Mouse (Mus musculus): ENCODE data around the gene 1700020N01Rik. TPM values are rescaled to one million over a fixed set of nuclear protein-coding genes. Genes with fewer than 3 reads are reported as not detected.

Gene 1700020N01Rik
- polyA plus RNA-seq, 1 experiment from 2014 or later: not detected

- H3K36me3 ChIP-seq (ENCODE audit: control insufficient read depth, insufficient read depth, low read length): no peaks in the 10 kb centered on the region
- H3K4me2 ChIP-seq (ENCODE audit: low read depth, severe bottlenecking): no peak overlapping the region
- no peak overlapping the region for H3K27ac ChIP-seq (replicated peaks; ENCODE audit: low read depth, low read length)
- H3K4me1 ChIP-seq (ENCODE audit: control insufficient read depth, insufficient read depth, low read length): no peaks in the 10 kb centered on the region
- no peaks in the 10 kb centered on the region for H3K27me3 ChIP-seq (ENCODE audit: control insufficient read depth, insufficient read depth, low read length)
- no peak overlapping the region for H3K4me3 ChIP-seq (ENCODE audit: low read depth, low read length)
- no peak for ATAC-seq (ENCODE audit: insufficient number of reproducible peaks, low FRiP score, low TSS enrichment, low read depth)
- H3K9ac ChIP-seq (ENCODE audit: low read length): no peak overlapping the region
- WGBS: 77% methylated on average over 2 of the region's 2 CpGs
- H3K9me3 ChIP-seq (ENCODE audit: control insufficient read depth, low read length): no peaks in the 10 kb centered on the region
- no peak for DNase-seq (ENCODE audit: low spot score)
Observed at GRCm38 (mm10) chr10:21609583-21609982, 16.6 kb downstream of the 1700020N01Rik start.

- Histone ChIP-seq H3K4me3 (ENCODE audit: low read depth, low read length) (no peak overlapping the region), H3K9ac (ENCODE audit: low read length) (no peak overlapping the region), H3K27ac (replicated peaks; ENCODE audit: low read depth, low read length) (no peak overlapping the region), H3K27me3 (ENCODE audit: control insufficient read depth, insufficient read depth, low read length) (no peaks in the 10 kb centered on the region), H3K36me3 (ENCODE audit: control insufficient read depth, insufficient read depth, low read length) (no peaks in the 10 kb centered on the region), H3K4me2 (ENCODE audit: low read depth, severe bottlenecking) (no peak overlapping the region), H3K4me1 (ENCODE audit: control insufficient read depth, insufficient read depth, low read length) (no peaks in the 10 kb centered on the region), H3K9me3 (ENCODE audit: control insufficient read depth, low read length) (no peaks in the 10 kb centered on the region)
- DNase-seq (ENCODE audit: low spot score): no peak
- WGBS: 85% methylated on average over 4 of the region's 4 CpGs
- no peak for ATAC-seq (ENCODE audit: insufficient number of reproducible peaks, low FRiP score, low TSS enrichment, low read depth)
Observed at GRCm38 (mm10) chr10:21613021-21613860, 20.3 kb downstream of the 1700020N01Rik start.

GRCm38 (mm10) chr10:21614520-21614919 lies 21.6 kb downstream of the 1700020N01Rik start:
- H3K4me2 ChIP-seq (ENCODE audit: low read depth, severe bottlenecking): no peak overlapping the region
- H3K9me3 ChIP-seq (ENCODE audit: control insufficient read depth, low read length): no peaks in the 10 kb centered on the region
- no peak overlapping the region for H3K9ac ChIP-seq (ENCODE audit: low read length)
- no peak for DNase-seq (ENCODE audit: low spot score)
- no peaks in the 10 kb centered on the region for H3K4me1 ChIP-seq (ENCODE audit: control insufficient read depth, insufficient read depth, low read length)
- no peak overlapping the region for H3K4me3 ChIP-seq (ENCODE audit: low read depth, low read length)
- no peak overlapping the region for H3K27ac ChIP-seq (replicated peaks; ENCODE audit: low read depth, low read length)
- no peaks in the 10 kb centered on the region for H3K36me3 ChIP-seq (ENCODE audit: control insufficient read depth, insufficient read depth, low read length)
- 92% methylated on average over 1 of the region's 1 CpGs for WGBS
- no peak for ATAC-seq (ENCODE audit: insufficient number of reproducible peaks, low FRiP score, low TSS enrichment, low read depth)
- H3K27me3 ChIP-seq (ENCODE audit: control insufficient read depth, insufficient read depth, low read length): no peaks in the 10 kb centered on the region

GRCm38 (mm10) chr10:21618745-21619508 lies 26.0 kb downstream of the 1700020N01Rik start:
- DNase-seq (ENCODE audit: low spot score): no peak
- 92% methylated on average over 5 of the region's 5 CpGs for WGBS
- H3K4me1 ChIP-seq (ENCODE audit: control insufficient read depth, insufficient read depth, low read length): no peaks in the 10 kb centered on the region
- no peak overlapping the region for H3K4me3 ChIP-seq (ENCODE audit: low read depth, low read length)
- H3K36me3 ChIP-seq (ENCODE audit: control insufficient read depth, insufficient read depth, low read length): no peaks in the 10 kb centered on the region
- H3K9me3 ChIP-seq (ENCODE audit: control insufficient read depth, low read length): no peaks in the 10 kb centered on the region
- no peak overlapping the region for H3K27ac ChIP-seq (replicated peaks; ENCODE audit: low read depth, low read length)
- no peak overlapping the region for H3K9ac ChIP-seq (ENCODE audit: low read length)
- ATAC-seq (ENCODE audit: insufficient number of reproducible peaks, low FRiP score, low TSS enrichment, low read depth): no peak
- no peaks in the 10 kb centered on the region for H3K27me3 ChIP-seq (ENCODE audit: control insufficient read depth, insufficient read depth, low read length)
- no peak overlapping the region for H3K4me2 ChIP-seq (ENCODE audit: low read depth, severe bottlenecking)

- ATAC-seq (ENCODE audit: insufficient number of reproducible peaks, low FRiP score, low TSS enrichment, low read depth) (no peak), DNase-seq (ENCODE audit: low spot score) (no peak)
- Histone ChIP-seq H3K4me1 (ENCODE audit: control insufficient read depth, insufficient read depth, low read length) (no peaks in the 10 kb centered on the region), H3K27me3 (ENCODE audit: control insufficient read depth, insufficient read depth, low read length) (no peaks in the 10 kb centered on the region), H3K4me2 (ENCODE audit: low read depth, severe bottlenecking) (no peak overlapping the region), H3K9me3 (ENCODE audit: control insufficient read depth, low read length) (no peaks in the 10 kb centered on the region), H3K4me3 (ENCODE audit: low read depth, low read length) (no peak overlapping the region), H3K9ac (ENCODE audit: low read length) (no peak overlapping the region), H3K27ac (replicated peaks; ENCODE audit: low read depth, low read length) (no peak overlapping the region), H3K36me3 (ENCODE audit: control insufficient read depth, insufficient read depth, low read length) (no peaks in the 10 kb centered on the region)
- 84% methylated on average over 7 of the region's 7 CpGs for WGBS
Observed at GRCm38 (mm10) chr10:21622065-21622464, 29.1 kb downstream of the 1700020N01Rik start.

GRCm38 (mm10) chr10:21628555-21628954 lies 35.6 kb downstream of the 1700020N01Rik start:
- DNase-seq (ENCODE audit: low spot score) (no peak), ATAC-seq (ENCODE audit: insufficient number of reproducible peaks, low FRiP score, low TSS enrichment, low read depth) (no peak)
- no peak overlapping the region for H3K4me3 ChIP-seq (ENCODE audit: low read depth, low read length)
- H3K9ac ChIP-seq (ENCODE audit: low read length): no peak overlapping the region
- H3K27me3 ChIP-seq (ENCODE audit: control insufficient read depth, insufficient read depth, low read length): no peaks in the 10 kb centered on the region
- H3K4me1 ChIP-seq (ENCODE audit: control insufficient read depth, insufficient read depth, low read length): no peaks in the 10 kb centered on the region
- 88% methylated on average over 5 of the region's 5 CpGs for WGBS
- no peaks in the 10 kb centered on the region for H3K9me3 ChIP-seq (ENCODE audit: control insufficient read depth, low read length)
- H3K4me2 ChIP-seq (ENCODE audit: low read depth, severe bottlenecking): no peak overlapping the region
- H3K27ac ChIP-seq (replicated peaks; ENCODE audit: low read depth, low read length): no peak overlapping the region
- no peaks in the 10 kb centered on the region for H3K36me3 ChIP-seq (ENCODE audit: control insufficient read depth, insufficient read depth, low read length)

- Histone ChIP-seq H3K9ac (ENCODE audit: low read length) (no peak overlapping the region), H3K27me3 (ENCODE audit: control insufficient read depth, insufficient read depth, low read length) (no peaks in the 10 kb centered on the region), H3K27ac (replicated peaks; ENCODE audit: low read depth, low read length) (no peak overlapping the region), H3K4me3 (ENCODE audit: low read depth, low read length) (no peak overlapping the region), H3K9me3 (ENCODE audit: control insufficient read depth, low read length) (no peaks in the 10 kb centered on the region), H3K4me2 (ENCODE audit: low read depth, severe bottlenecking) (no peak overlapping the region), H3K36me3 (ENCODE audit: control insufficient read depth, insufficient read depth, low read length) (no peaks in the 10 kb centered on the region), H3K4me1 (ENCODE audit: control insufficient read depth, insufficient read depth, low read length) (no peaks in the 10 kb centered on the region)
- ATAC-seq (ENCODE audit: insufficient number of reproducible peaks, low FRiP score, low TSS enrichment, low read depth): no peak
- 91% methylated on average over 10 of the region's 10 CpGs for WGBS
- DNase-seq (ENCODE audit: low spot score): no peak
Observed at GRCm38 (mm10) chr10:21629031-21629740, 36.2 kb downstream of the 1700020N01Rik start.

GRCm38 (mm10) chr10:21631481-21631880 lies 38.5 kb downstream of the 1700020N01Rik start:
- 95% methylated on average over 1 of the region's 1 CpGs for WGBS
- Histone ChIP-seq H3K9ac (ENCODE audit: low read length) (no peak overlapping the region), H3K4me3 (ENCODE audit: low read depth, low read length) (no peak overlapping the region), H3K9me3 (ENCODE audit: control insufficient read depth, low read length) (no peaks in the 10 kb centered on the region), H3K4me2 (ENCODE audit: low read depth, severe bottlenecking) (no peak overlapping the region), H3K27me3 (ENCODE audit: control insufficient read depth, insufficient read depth, low read length) (no peaks in the 10 kb centered on the region), H3K27ac (replicated peaks; ENCODE audit: low read depth, low read length) (no peak overlapping the region), H3K4me1 (ENCODE audit: control insufficient read depth, insufficient read depth, low read length) (no peaks in the 10 kb centered on the region), H3K36me3 (ENCODE audit: control insufficient read depth, insufficient read depth, low read length) (no peaks in the 10 kb centered on the region)
- DNase-seq (ENCODE audit: low spot score) (no peak), ATAC-seq (ENCODE audit: insufficient number of reproducible peaks, low FRiP score, low TSS enrichment, low read depth) (no peak)

Data from limb, embryonic 11.5 days (tissue).